Mouse (Mus musculus): Measurements from ENCODE around the gene Fam222b. TPM values are rescaled to one million over a fixed set of nuclear protein-coding genes. Genes with fewer than 3 reads are reported as not detected.

Gene Fam222b
- total RNA-seq, 1 experiment from 2014 or later, result 19.1 TPM

DNA sequence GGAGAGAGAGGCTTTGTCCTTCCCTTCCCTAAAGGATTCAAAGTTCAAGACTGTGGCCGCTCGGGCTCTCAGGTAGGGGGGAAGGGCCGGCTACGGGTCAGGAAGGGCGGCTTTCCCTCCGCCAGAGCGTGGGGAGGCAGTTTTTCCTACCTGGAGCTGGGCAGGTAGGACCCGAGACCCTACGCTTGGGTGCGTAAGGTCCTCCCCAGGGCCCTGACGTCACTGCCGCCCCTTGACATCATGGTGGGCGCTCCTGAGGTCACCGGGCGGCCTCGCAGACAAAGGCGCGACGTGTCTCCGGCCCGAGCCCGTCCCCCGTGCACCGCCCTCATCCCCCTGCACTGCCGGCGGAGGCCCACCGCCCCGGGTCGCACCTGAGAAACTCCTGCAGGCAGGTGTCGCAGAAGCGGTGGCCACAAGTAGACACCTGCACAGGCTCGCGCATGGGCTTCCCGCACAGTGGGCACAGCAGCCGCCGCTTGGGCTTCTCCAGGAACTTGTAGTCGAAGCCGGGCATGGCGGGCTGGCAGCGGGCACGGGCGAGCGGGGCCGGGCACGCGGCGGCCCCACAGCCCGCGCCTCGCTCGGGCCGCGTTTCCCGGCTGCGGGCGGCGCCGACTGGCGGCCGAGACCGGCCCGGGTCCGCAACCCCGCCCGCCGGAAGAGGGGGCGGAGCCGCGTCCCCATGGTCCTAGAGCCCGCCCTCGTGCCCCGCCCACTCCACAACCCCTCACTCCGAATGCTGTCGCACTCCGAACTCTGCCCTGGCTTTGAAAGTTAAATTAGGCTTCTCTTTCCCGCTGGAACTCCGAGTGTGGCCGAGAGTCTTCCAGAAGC is 70.7 kb downstream of the Fam222b start, which contains the start of gene Traf4:
Traf4 (minus strand) TSS at position 666 of the 837 bp plus-strand sequence.
- peak; percentile 91 for DNase-seq

DNA sequence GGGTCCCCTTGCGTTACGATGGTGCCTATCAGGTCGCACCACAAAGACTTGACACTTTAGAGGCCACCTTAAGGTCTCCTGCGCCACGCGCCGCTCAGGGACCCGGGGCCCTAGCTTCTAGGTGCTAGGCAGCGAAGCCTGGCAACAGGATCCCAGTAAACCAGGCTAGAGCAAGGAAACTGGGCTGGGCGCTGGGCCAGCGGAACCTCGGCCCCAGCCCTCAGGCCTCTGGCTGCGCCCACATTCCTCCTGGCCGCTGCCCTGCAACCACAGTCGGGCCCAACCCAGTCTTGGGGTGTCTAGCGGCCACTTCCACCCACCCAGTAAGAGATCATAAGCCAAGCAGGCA is 71.3 kb downstream of the Fam222b start:
- peak; percentile 81 for DNase-seq

DNA sequence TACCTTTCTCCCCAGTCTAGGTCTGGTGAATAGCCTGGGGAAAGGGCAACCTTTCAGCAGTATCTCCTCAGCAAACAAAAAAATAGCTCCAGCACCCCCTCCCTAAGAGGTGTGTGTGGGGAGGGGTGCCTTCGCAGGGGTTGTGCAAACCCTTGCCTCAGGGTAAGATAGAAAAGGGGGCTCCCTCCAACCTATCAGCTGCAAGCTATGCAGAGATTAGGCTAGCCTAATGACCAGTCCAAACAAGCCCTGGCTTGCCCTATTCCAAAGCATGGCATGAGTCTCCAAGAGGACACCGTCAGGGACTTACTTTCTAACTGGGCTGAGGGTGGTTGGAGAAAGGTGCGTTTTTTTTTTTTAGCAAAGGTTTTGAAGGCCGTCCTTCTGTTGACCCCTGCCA is 71.7 kb downstream of the Fam222b start:
- DNase-seq, result no peak

DNA sequence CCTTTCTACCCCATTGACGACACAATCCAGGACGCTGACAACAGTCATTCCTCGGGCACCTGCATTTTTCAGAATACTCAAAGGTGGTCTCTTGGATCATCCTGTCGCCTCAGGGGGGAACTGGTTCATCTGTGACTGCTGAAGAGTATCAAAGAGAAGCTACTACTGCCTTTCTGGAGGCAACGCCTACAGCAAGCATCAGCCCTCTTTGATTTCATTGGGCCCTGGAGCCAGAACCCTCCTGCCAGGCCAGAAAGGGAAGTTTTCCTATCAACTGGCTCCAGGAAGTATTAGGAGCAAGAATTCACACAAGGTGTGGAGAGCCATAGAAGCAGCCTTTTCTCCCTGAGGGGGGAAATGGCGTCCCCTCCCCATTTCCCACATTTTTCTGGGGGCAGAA is 72.2 kb downstream of the Fam222b start:
- no peak for DNase-seq

DNA sequence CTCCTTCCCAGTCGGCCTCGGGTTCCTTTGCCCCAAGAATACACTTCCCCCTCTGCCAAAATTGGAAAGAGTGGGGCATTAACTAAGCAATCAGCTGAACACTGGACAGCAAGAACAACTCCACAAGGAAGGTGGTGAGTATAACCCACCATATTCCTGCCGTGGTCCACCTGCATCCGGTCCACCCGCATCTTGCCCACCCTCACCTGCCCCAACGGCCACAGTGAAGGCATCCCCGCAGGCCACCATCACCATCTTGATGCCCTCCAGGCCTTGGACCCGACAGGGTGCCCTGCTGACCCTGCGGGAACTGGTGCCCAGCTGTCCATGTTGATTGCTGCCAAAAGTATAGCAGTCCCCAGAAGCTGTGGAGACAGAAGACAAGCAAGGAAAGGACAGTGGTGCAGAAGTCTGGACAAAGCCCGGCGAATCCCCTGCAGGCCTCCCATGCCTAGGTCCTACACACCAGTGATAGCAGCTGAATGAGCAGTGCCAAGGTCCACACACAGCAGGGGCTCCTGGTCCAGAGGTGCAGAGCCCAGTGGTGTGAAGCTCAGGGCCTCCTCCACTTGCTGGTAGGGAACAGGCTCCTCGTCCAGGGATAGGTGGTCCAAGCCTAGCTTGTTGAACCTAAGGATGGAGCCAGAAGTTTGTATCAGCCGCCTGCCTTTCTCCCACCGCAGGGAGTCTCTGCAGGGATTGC is 72.9 kb downstream of the Fam222b start:
- no peak for DNase-seq

DNA sequence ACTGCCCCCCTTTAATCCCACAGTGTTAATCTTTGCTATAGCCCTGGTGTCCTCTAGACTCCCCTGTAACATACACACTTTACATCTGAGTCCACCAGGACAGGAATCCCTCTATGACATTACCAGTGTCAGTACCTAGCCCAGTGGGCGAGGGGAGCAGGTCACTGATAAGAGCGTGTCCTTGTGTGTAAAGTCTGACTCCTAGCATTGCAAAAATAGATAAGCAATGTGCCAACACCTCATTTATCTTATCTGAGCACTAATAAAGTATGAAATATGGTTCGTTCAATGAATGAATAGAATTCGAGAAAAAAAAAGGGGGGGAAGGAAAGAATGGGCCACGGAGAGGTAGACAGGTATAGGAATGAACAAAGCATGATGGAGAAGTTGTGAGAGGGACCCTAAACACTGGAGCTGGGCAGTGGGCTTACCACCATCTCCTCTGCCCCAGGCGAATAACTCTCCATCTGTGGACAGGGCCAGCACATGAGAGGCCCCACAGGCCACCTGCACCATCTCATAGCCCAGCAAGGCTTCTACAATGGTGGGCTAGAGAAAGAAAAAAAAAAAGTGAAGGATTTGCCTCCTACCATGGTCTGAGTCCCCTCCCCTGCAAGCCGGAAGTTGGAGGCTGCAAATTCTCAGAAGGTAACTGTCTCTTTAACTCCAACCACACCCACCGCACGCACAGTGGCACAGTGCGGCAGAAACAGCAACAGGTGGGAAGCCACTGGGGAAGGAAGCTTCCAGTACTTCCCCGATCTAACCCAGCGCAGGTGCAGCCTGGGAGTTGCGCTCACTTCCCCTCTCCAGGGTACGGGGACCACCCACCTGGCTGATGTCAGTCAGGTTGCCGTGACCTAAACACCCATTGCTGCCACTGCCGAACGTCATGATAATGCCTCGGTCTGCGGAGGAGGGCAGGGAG is 74.3 kb downstream of the Fam222b start:
- no peak for DNase-seq

DNA sequence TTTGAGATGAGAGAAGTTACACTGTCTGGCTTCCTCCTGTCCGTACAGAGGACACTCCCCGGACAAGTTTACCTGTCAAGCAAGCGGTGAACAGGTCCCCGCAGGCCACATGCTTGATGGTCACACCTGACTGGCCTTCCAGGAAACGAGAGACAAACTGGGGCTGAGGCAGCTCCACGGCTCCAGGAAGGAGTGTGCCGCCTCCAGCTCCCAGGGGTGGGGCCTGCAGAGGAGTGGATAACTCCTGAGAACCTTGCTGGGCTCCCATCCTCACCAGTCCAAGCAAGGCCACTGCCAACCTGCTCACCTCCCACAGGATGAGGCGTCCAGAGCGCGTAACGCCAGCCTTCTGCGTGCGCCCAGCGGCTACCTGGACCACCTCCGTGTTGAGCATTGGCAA is 75.8 kb downstream of the Fam222b start:
- DNase-seq, result no peak

DNA sequence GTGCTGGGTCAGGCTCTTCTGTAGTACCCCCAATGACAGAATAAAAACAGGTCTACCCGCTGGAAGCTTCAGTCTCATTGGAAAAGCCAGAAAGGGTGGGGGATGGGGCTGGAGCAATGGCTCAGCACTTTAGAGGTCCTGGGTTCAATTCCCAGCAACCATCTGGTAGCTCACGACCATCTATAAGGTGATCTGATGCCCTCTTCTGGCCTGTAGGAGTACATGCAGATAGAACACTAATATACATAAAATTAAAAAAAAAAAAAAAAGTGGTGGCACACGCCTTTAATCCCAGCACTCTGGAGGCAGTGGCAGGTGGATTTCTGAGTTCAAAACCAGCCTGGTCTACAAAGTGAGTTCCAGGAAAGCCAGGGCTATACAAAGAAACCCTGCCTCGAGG is 76.9 kb downstream of the Fam222b start:
- no peak for DNase-seq

DNA sequence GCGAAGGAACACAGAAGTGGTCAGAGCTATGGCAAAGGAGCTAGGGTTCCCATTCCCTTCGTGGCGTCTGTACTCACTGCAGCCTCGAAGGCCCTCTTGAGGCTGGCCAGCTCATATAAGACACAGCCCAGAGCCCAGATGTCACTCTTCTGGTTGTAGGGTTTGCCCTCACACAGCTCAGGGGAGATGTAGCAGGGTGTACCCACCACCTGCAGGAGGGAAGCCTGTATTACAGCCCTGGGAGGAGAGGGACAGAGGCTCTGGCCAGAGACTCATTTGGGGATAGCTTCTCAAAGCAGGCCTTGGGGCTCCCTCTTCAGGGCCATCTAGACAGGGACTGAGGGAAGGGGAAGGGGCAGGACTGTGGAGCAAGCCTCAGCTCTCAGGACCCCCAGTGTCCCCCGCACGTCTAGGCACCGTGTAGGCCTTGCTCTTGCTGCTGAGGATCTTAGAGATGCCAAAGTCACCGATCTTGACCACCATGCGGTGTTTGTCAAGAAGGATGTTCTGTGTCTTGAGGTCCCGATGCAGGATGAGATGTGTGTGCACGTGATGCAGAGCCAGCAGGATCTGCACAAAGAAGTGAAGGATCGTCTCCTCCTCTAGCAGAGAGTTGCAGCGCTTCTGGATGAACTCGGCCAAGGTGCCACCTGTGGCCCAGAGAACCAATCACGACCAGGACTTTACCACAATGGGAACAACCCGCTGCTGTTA is 77.7 kb downstream of the Fam222b start:
- no peak for DNase-seq

DNA sequence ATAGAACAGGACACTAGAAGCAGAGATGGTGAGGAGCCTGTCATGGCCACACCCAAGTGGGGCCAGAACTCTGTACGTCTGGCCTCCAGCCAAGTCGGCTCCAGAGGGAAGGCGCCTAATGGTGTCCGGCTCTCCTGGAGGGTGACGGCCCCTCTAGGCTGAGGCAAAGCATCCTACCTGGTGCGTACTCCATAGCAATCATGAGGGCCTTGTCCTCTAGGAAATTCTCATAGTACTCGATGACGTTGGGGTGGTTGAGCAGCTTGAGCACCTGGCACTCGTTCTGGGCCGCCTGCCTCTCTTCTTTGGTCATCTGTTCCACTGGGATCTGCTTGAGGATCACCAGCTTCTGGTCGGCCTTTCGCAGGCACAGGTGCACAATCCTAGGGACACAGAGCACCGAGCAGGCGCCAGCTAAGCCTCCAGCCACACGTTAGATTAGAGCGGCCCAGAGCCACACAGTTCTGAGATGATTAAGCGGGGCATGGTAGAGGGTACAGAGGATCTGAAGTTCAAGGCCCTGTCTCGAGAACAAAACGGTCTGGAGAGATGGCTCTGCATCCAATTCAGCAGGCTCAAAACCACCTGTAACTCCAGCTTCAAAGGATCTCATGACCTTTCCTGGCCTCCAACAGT is 78.4 kb downstream of the Fam222b start:
- DNase-seq, result no peak

DNA sequence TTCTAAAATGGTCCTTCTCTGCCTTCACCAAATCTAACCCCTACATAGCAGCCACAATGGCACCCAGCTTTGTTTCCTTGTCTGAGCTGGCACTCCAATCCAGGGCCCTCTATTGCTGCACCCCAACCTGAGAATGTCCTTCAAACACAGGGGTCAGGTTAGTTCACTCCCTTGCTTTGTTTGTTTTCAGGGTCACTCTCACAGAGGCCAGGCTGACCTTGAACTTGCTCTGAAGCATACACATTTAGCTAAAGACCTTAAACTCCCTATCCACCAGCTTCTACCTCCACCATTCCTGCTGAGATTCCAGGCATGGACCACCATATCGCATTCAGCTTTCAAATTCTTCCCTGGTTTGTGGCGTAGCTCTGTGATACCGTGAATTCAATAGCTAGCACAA is 80.0 kb downstream of the Fam222b start:
- DNase-seq, result no peak

DNA sequence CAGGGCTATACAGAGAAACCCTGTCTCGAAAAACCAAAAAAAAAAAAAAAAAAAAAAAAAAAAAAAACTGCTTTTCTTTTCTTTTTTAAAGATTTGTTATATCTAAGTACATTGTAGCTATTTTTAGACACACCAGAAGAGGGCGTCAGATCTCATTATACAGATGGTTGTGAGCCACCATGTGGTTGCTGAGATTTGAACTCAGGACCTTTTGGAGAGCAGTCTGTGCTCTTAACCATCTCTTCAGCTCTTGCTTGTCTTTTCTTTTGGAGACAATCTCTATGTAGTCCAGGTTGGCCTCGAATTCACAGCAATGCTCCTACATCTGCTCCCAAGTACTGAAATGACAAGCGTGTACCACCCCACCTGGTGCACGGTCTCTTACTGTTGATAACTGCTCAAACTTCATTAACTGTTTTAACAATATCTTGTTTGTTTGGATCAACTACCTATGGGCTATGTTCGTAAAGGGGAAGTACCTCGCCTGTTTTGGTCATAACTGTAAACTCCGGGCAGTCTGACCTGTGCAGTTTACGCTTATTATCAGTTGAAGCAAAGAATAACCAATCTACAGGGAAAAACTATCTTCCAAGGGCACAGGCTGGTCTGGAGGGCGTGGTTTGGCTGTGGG is 81.4 kb downstream of the Fam222b start:
- no peak for DNase-seq

DNA sequence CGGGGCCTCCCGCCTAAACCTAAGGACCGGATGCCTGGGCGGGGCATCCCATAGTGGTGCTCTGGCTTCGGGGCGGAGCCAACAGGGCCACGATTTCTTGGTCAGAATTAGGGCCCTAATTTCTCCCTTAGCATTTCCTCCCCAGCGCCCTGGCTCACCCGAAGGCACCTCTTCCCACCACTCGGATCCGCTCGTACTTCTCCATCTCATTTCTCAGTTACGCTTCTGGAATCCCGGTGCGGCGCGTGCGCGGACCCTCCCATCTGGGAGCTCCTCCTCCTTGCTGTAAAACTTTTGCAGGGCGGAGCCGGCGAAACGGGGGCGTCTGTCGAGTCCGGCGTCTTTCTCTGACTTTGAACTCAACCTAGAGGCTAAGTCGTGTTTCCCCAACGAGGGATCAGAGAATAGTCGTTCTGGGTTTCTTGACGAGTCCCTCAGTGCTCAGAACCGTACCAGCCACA is 82.0 kb downstream of the Fam222b start, which contains the start of the genes Nek8 and Tlcd1:
Nek8 (minus strand) TSS at position 274 of the 461 bp plus-strand sequence.
Tlcd1 (plus strand) TSS at position 310 of the 461 bp plus-strand sequence.
- DNase-seq, result peak; percentile 94

DNA sequence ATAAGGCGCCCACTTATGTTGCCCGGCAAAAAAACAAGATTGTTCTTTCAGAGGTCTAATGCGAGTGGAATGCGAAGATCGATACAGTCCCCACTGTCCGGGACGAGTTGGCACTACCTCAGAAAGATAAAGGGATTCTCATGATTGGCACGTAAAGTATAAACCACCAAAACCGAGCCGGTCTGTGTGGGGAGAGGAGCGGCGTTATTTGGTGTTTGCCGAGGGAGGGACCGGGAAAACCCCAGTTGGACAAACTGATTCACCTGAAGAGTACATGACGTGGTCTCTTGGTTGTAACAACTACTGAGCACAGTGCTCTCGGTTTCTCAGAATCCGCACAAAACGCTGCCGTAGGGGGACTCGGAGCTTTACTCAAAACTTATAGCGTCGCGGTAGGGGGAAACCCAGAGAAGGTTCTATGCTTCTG is 82.5 kb downstream of the Fam222b start:
- no peak for DNase-seq

DNA sequence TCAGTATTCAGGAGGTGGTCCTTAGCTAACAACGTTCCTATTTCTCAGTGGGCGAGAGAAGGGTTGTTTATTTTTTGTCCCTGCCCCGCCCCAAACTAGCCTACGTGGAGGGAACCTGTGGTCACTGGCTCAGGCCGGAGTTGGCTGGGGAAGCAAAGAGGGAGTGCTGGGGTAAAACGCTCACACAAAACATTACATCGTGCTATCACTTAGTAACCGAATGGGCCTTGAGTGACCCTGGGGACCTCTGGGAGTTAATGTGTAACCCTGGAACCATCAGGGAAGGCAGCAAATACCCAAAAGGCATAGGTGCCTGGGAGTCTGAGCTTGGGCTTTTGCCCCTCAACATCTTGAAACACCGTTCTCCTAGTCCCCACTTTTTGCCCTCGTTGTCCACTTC is 83.0 kb downstream of the Fam222b start:
- no peak for DNase-seq

DNA sequence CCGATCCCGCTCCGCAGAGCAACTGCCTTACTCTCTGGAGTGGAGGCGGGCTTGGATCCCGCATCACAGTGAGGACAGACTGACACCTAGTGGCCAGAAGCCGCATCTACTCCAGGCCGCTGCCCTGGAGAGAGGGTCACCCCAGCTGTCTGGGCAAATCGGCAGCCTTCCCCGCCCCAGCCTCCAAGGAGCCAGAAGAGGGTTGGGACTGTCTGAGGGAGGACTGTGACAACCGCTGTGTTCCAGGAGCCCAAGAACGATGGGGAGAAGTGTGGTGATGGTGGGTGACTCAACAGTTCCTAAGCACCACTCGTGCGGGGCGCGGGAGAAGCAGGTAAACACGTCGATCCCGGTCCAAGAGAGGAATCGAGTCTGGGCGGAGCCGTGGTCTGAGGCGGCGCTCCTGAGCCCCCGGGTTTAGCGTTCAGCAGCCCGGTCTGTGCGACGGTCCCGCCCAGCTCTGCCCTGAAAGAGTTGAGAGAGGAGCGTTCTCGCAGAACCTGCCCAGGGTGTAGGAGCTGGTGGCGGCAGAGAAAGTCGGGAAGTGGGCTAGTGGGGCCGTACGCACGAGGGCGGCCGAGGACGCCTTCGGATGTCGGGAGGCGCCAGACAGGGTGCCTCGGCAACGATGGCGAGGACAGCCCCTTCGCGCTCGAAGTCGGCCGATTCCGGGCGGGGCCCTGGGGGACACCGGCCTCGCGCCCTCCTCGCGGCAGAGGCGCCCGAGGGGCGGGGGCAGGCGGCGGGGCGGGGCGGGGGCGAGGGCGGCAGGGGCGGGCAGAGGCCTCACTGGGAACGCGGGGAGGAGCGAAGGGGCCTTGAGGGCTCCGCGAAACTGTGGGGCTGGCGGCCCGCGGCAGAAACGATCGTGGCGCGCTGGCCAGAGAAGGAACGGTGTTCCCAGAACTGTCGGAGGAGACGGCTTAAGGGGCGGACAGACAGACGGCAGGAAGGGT is 83.7 kb downstream of the Fam222b start:
- peak; percentile 97 for DNase-seq

DNA sequence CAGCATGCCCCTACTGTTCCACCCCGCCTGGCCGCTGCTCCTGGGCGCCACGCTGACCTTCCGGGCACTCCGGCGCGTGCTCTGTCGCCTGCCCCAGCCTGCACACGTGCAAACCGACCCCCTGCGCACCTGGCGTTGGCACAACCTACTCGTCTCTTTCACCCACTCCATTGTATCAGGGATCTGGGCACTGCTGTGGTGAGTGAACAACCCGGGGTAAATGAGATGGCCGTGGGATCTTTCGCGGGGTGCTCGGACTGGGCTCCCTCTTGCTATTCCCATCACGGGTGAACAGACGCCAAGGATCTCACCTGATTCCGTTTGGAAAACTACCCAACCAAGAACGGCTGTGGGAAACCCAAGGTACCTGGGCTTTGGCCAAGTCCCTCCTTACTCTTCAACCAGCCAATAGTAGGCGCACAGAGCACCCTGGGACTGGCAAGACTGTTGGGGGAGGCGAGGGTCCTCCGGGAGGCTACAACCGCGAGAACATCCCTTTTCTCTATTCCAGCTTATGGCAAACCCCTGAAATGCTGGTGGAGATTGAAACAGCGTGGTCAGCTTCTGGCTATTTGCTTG is 84.5 kb downstream of the Fam222b start:
- peak; percentile 84 for DNase-seq

DNA sequence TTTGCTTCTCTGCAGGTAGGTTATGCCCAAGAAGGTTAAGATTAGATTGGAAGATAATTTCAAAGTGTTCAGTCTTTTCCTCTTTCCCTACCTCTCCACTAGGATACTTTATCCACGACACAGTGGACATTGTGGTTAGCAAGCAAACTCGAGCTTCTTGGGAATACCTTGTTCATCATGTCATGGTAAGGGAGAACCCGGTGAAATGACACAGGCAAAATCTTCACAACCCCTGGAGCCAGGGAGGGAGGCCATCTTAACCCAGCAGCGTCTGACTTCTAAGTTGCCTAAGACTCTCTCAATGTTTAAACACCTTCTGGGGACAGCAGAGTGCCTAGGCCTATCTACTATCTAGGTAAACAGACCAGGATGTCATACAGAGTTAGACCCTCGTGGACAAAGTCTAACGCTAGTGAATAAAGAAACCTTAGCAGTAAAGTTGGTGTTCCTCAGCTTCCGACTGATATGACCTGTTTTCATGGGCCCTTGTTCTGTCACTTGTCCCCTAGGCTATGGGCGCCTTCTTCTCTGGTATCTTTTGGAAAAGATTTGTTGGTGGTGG is 85.1 kb downstream of the Fam222b start:
- DNase-seq, result no peak
